Mouse (Mus musculus): Measurements from ENCODE around the gene Actn3. TPM values are rescaled to one million over a fixed set of nuclear protein-coding genes. Genes with fewer than 3 reads are reported as not detected.

The Actn3 gene
- polyA plus RNA-seq (2012; fragmentation: generic; extraction: Trizol), result 418 TPM

- H3K4me3 ChIP-seq, result peak within 1 kb of the TSS; percentile 43
- H3K27me3 ChIP-seq (ENCODE audit: control insufficient read depth, insufficient read depth, insufficient read length), result no peaks in the 10 kb centered on the region
- no peaks in the 10 kb centered on the region for H3K36me3 ChIP-seq (ENCODE audit: control insufficient read depth, insufficient read depth)
- H3ac ChIP-seq (ENCODE audit: control insufficient read depth, insufficient read length), result peak within 1 kb of the TSS; percentile 48
- H3K4me2 ChIP-seq (ENCODE audit: low read depth), result peak within 1 kb of the TSS; percentile 96
- peaks cover 8% of the 10 kb centered on the region for H3K79me2 ChIP-seq (ENCODE audit: control insufficient read depth, insufficient read depth)
- TF ChIP-seq POLR2AphosphoS2 (IDR thresholded peaks at IDR 0.05; ENCODE audit: insufficient read length, low read depth) (peak; percentile 31), MYOD1 (IDR thresholded peaks at IDR 0.05; ENCODE audit: control insufficient read depth in 1 of 3, insufficient read length in 2 of 3, low read depth in 2 of 3) (no peak), POLR2A (IDR thresholded peaks at IDR 0.05; ENCODE audit: insufficient read length, low read depth) (peak; percentile 75), MYOG (IDR thresholded peaks at IDR 0.05; ENCODE audit: control insufficient read depth in 1 of 3, insufficient read depth in 1 of 3, insufficient read length in 2 of 3, low read depth in 2 of 3) (no peak), SRF (IDR thresholded peaks at IDR 0.05; ENCODE audit: control insufficient read depth, insufficient read length, low read depth) (peak; percentile 93), USF1 (IDR thresholded peaks at IDR 0.05; ENCODE audit: low read depth) (no peak), CEBPB (IDR thresholded peaks at IDR 0.05; ENCODE audit: insufficient read depth, poor library complexity, severe bottlenecking) (peak; percentile 66; the same call in 1 of the 2 replicates), E2F4 (IDR thresholded peaks at IDR 0.05; ENCODE audit: insufficient read depth) (no peak)
Measured at GRCm38 (mm10) chr19:4877785-4878184, at the start of gene Actn3. Actn3 (minus strand) TSS chr19:4877909.

GRCm38 (mm10) chr19:4925121-4925860, 47.6 kb upstream of the Actn3 start:
- Histone ChIP-seq H3K4me2 (ENCODE audit: low read depth) (no peak overlapping the region), H3K4me3 (no peak overlapping the region), H3ac (ENCODE audit: control insufficient read depth, insufficient read length) (no peak overlapping the region), H3K27me3 (ENCODE audit: control insufficient read depth, insufficient read depth, insufficient read length) (no peaks in the 10 kb centered on the region), H3K36me3 (ENCODE audit: control insufficient read depth, insufficient read depth) (peaks cover 20% of the 10 kb centered on the region), H3K79me2 (ENCODE audit: control insufficient read depth, insufficient read depth) (peaks cover 19% of the 10 kb centered on the region)
- TF ChIP-seq USF1 (IDR thresholded peaks at IDR 0.05; ENCODE audit: low read depth) (no peak), TCF12 (IDR thresholded peaks at IDR 0.05; ENCODE audit: insufficient read depth, poor library complexity, severe bottlenecking) (no peak), POLR2AphosphoS2 (IDR thresholded peaks at IDR 0.05; ENCODE audit: insufficient read length, low read depth) (no peak), E2F4 (IDR thresholded peaks at IDR 0.05; ENCODE audit: insufficient read depth) (no peak), CEBPB (IDR thresholded peaks at IDR 0.05; ENCODE audit: insufficient read depth, poor library complexity, severe bottlenecking) (no peak), MAX (IDR thresholded peaks at IDR 0.05; ENCODE audit: low read depth) (no peak), SRF (IDR thresholded peaks at IDR 0.05; ENCODE audit: control insufficient read depth, insufficient read length, low read depth) (no peak), MYOD1 (IDR thresholded peaks at IDR 0.05; ENCODE audit: control insufficient read depth in 1 of 3, insufficient read length in 2 of 3, low read depth in 2 of 3) (no peak), POLR2A (IDR thresholded peaks at IDR 0.05; ENCODE audit: insufficient read length, low read depth) (no peak), TCF3 (IDR thresholded peaks at IDR 0.05; ENCODE audit: insufficient read length, low read depth) (no peak), REST (IDR thresholded peaks at IDR 0.05; ENCODE audit: insufficient read depth, insufficient read length) (no peak), MYOG (IDR thresholded peaks at IDR 0.05; ENCODE audit: control insufficient read depth in 1 of 3, insufficient read depth in 1 of 3, insufficient read length in 2 of 3, low read depth in 2 of 3) (no peak)

- H3K36me3 ChIP-seq (ENCODE audit: control insufficient read depth, insufficient read depth), result peaks cover 25% of the 10 kb centered on the region
- peaks cover 2% of the 10 kb centered on the region for H3K79me2 ChIP-seq (ENCODE audit: control insufficient read depth, insufficient read depth)
- H3K4me3 ChIP-seq, result no peak overlapping the region
- no peak overlapping the region for H3K4me2 ChIP-seq (ENCODE audit: low read depth)
- H3K27me3 ChIP-seq (ENCODE audit: control insufficient read depth, insufficient read depth, insufficient read length), result no peaks in the 10 kb centered on the region
- TF ChIP-seq MYOD1 (IDR thresholded peaks at IDR 0.05; ENCODE audit: control insufficient read depth in 1 of 3, insufficient read length in 2 of 3, low read depth in 2 of 3) (no peak), POLR2AphosphoS2 (IDR thresholded peaks at IDR 0.05; ENCODE audit: insufficient read length, low read depth) (no peak), POLR2A (IDR thresholded peaks at IDR 0.05; ENCODE audit: insufficient read length, low read depth) (no peak), TCF12 (IDR thresholded peaks at IDR 0.05; ENCODE audit: insufficient read depth, poor library complexity, severe bottlenecking) (no peak), USF1 (IDR thresholded peaks at IDR 0.05; ENCODE audit: low read depth) (no peak), TCF3 (IDR thresholded peaks at IDR 0.05; ENCODE audit: insufficient read length, low read depth) (no peak), REST (IDR thresholded peaks at IDR 0.05; ENCODE audit: insufficient read depth, insufficient read length) (no peak), E2F4 (IDR thresholded peaks at IDR 0.05; ENCODE audit: insufficient read depth) (no peak), CEBPB (IDR thresholded peaks at IDR 0.05; ENCODE audit: insufficient read depth, poor library complexity, severe bottlenecking) (no peak)
- H3ac ChIP-seq (ENCODE audit: control insufficient read depth, insufficient read length), result no peak overlapping the region
Measured at GRCm38 (mm10) chr19:4919652-4920051, 41.9 kb upstream of the Actn3 start.

GRCm38 (mm10) chr19:4916827-4917226, 39.1 kb upstream of the Actn3 start:
- Histone ChIP-seq H3K79me2 (ENCODE audit: control insufficient read depth, insufficient read depth) (no peaks in the 10 kb centered on the region), H3K36me3 (ENCODE audit: control insufficient read depth, insufficient read depth) (peaks cover 15% of the 10 kb centered on the region), H3K27me3 (ENCODE audit: control insufficient read depth, insufficient read depth, insufficient read length) (no peaks in the 10 kb centered on the region), H3ac (ENCODE audit: control insufficient read depth, insufficient read length) (no peak overlapping the region), H3K4me2 (ENCODE audit: low read depth) (no peak overlapping the region), H3K4me3 (no peak overlapping the region)
- no peak for TF ChIP-seq E2F4 (IDR thresholded peaks at IDR 0.05; ENCODE audit: insufficient read depth)
- TF ChIP-seq CEBPB (IDR thresholded peaks at IDR 0.05; ENCODE audit: insufficient read depth, poor library complexity, severe bottlenecking), result no peak
- peak in 1 of 3 experiments; percentile 74 for TF ChIP-seq MYOG (IDR thresholded peaks at IDR 0.05; ENCODE audit: control insufficient read depth in 1 of 3, insufficient read depth in 1 of 3, insufficient read length in 2 of 3, low read depth in 2 of 3)
- no peak for TF ChIP-seq POLR2AphosphoS2 (IDR thresholded peaks at IDR 0.05; ENCODE audit: insufficient read length, low read depth)
- TF ChIP-seq MYOD1 (IDR thresholded peaks at IDR 0.05; ENCODE audit: control insufficient read depth in 1 of 3, insufficient read length in 2 of 3, low read depth in 2 of 3), result peak in 2 of 3 experiments; percentile 35 to 54

All from myocyte (in vitro differentiated cells).